Mouse (Mus musculus): ENCODE data around the gene Stk11. TPM values are rescaled to one million over a fixed set of nuclear protein-coding genes. Genes with fewer than 3 reads are reported as not detected.

Gene Stk11
- total RNA-seq, 2 experiments from 2014 or later = 108 to 109 TPM

DNA sequence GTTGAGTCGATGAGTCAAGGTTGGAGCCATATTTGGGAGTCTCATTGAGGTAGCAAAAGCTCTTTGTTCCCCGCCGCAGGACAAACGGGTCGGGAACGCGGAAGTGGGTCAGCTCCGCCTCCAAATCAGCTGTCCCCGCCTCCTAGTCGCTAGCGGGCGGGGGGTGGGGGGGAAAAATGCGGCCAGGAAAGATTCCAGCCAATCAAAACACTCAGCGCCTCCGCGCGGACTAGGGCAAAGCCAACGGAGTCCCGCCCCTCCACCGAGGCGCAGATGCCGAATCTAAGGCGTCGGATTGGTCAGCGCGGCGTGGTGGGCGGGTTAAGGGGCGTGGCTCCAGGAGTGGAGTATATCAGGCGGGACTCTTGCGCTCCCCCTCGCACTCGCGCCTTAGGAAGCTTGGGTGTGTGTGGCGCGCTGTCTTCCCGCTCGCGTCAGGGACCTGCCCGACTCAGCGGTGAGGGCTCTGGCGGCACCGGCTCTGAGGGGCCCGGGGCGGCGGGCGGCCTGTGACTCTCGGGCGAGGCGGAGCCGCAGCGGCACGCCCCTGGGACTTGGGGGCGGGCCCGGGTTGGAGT is 51.9 kb downstream of the Stk11 start:
- DNase-seq (ENCODE audit: low spot score in 2 of 2) = peak; percentile 97 to 98

DNA sequence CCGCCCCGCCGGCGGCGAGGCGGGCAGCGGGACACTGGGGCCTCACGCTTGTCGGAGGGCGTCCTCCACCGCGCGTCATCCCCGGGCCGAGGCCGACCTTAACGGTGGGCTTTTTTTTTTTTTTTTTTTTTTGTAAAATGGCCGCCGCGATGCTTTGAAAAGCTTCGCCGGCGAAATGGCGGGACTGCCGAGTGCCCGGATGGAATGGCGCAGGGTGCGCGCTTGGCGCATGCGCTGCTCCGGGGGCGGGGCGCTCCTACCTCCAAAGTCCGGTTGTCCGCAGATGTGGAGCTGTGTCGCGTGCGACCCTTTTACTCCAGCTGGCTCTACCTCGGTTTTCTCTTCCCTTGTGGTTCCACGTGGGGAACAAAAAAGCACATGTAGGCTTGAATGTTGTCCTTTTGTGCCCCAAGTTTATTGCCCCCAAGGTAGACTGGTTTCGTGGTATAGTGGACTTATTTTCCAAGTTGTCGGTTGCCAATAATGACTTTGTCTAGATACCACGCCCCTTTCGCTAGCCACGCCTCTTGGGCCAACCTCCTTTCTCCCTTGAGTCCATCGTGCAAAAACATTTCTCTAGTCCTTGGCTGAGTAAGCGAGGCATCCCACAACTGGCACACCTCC is 52.5 kb downstream of the Stk11 start:
- peak; percentile 92 to 93 for DNase-seq (ENCODE audit: low spot score in 2 of 2)

DNA sequence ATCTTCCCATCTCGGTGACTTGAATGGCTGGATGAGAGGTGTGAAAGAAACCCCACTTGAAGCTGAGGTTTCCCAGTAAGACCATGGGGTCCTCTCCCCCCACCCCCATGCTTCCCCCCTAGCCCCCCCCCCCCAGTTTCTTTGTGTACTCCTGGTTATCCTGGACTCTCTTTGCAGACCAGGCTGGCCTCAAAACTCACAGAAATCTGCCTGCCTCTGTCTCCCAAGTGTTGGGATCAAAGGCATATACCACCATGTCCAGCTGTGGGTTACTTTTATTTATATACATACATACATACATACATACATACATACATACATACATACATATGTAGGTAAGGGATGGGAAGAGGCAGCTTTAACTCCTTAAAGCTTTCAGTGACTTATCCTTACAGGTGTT is 53.5 kb downstream of the Stk11 start:
- DNase-seq (ENCODE audit: low spot score in 2 of 2) = no peak

DNA sequence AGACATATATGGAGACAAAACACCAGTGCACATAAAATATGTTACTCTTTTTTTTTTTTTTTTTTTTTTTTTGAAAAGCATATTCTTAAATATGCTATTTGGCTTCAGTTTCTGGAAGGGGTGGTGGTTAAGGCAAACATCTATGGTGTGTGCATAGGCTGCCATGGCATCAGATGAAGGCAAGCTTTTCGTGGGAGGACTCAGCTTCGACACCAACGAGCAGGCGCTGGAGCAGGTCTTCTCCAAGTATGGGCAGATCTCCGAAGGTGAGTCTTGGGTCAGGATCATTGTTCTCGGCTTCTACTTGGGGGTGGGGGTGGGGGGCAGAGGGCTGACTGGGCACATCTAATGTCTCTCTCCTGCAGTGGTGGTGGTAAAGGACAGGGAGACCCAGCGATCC is 54.0 kb downstream of the Stk11 start:
- DNase-seq (ENCODE audit: low spot score in 2 of 2) = no peak

DNA sequence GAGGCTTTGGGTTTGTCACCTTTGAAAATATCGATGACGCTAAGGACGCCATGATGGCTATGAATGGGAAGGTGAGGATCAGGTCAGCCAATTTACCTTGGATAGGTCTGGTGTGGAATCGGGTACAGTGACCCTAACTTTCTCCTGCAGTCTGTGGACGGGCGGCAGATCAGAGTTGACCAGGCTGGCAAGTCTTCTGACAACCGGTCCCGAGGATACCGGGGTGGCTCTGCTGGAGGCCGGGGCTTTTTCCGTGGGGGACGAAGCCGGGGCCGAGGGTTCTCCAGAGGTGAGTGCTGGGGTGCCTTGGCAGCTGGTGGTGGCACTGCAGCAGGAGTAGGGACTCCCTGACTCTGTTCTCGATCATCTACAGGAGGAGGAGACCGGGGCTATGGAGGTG is 54.4 kb downstream of the Stk11 start:
- no peak for DNase-seq (ENCODE audit: low spot score in 2 of 2)

DNA sequence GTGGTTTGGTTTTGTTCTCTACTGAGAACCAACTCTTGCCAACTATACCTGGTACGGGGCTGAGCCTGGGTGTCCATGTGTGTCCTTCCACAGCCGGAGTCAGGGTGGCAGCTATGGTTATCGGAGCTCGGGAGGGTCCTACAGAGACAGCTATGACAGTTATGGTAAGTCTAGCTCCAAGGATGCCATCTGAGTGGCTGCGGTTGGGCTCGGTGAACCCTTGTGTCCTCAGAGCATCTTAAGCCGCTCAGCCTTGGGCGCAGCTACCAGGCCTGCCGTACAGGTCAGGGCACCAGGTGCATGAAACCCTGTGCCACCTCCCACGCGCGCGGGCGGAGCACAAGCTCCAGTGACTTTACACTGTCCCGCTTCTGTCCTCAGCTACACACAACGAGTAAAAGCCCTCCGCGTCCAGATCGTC is 55.0 kb downstream of the Stk11 start:
- DNase-seq (ENCODE audit: low spot score in 2 of 2) = no peak

DNA sequence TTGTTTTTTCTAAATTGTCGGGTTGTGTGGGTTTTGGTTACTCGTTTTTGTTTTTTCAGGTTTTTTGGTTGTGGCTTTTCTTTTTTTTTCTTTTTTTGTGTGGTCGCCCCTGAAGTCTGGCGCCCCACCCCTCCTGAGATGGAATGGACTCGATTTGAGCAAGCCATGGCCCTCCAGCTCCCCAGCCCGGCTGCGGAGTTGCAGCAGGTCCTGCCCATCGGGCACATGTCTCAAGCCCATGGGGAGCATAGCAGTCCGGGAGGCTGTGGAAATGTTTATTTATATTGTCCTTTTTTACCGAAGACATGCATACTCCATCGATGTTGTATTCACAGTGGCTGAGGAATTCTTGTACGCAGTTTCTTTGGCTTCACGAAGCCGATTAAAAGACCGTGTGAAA is 55.6 kb downstream of the Stk11 start:
- no peak for DNase-seq (ENCODE audit: low spot score in 2 of 2)

DNA sequence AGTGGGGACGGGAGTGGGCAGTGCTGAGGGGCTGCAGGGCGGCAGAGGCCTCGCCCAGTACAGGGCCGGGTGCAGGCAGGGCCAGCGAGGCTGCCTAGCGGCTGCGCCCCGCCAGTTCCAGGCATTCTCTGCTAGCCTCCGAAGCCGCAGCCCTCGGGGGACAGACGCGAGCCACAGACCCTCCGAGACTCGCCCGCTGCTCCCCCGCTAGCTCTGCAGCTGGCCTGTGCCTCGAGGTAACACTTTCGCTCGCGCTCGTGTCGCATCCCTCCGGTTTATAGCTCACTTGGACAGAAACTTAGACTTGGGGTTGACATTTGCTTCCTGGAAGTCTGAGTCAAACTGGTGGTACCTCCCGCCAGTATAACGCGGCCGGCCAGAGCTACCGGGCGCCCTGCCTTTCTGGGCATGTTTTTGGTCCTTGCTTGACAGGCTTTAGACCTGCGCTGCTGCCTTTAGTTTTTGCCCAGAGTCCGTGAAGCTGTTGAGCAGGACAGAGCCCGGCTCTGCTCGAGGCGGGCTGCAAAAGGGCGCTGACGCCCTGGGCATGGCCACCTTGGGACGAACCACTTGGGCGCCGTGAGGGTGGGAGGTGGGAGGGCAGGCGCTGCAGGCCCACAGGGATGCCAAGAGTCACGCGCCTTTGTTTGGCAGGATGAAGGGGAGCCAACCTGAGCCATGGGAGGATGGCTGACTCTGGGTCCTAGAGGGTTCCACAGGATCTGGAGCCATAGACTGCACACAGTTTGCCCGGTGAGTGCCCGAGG is 56.3 kb downstream of the Stk11 start:
- DNase-seq (ENCODE audit: low spot score in 2 of 2) = no peak

DNA sequence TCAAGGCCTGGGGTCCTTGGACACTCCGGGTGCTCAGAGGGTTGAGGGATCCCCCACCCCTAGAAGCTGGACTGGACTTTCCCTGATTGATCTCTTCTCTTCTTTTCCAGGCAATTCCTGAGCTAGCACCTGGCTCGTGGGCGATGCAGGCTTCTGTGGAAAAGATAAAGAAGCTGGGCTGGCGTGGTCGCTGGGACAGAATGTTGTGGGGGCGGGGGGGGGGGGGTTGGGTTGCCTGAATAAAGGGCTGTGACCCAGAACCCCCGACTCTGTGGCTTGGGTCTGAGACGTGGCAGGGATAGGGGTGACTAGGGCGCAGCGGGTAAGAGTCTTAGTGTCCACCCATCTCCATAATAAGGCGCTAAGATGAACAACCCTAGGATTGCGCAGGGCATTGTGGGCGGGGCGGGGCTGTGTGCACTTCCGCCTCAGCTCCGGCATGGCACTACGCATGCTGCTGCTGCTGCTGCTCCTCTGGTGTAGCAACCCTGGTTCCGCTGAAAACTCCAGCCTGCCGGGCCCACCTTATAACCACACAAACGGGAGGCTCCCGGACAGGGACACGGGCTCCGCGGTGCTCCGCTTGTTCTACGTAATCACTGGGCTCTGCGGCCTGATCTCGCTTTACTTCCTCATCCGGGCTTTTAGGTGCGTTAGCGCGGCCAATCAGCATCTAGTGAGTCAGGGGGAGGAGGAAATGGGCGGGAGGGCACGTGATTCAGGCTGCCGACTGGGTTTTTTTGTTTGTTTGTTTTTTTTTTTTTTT is 57.1 kb downstream of the Stk11 start, which contains the start of gene 1600002K03Rik:
1600002K03Rik (plus strand) TSS at position 418 of the 766 bp plus-strand sequence.
- DNase-seq (ENCODE audit: low spot score in 2 of 2) = peak; percentile 79 to 86

DNA sequence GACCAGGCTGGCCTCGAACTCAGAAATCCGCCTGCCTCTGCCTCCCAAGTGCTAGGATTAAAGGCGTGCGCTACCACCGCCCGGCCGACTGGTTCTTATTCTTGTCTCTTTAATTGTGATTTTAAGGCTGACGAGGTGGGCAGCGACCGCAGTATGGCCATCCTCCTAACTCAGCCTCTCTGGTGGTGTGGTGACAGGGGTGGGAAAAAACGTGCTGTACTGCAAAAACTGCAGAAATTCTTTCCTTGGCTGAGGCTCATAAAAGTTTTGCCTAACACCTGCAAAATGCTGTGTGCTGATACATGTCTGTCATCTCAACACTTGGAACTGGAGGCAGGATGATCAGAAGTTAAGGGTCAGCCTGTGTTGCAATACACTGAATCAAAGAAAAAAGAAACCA is 57.8 kb downstream of the Stk11 start:
- DNase-seq (ENCODE audit: low spot score in 2 of 2) = no peak

DNA sequence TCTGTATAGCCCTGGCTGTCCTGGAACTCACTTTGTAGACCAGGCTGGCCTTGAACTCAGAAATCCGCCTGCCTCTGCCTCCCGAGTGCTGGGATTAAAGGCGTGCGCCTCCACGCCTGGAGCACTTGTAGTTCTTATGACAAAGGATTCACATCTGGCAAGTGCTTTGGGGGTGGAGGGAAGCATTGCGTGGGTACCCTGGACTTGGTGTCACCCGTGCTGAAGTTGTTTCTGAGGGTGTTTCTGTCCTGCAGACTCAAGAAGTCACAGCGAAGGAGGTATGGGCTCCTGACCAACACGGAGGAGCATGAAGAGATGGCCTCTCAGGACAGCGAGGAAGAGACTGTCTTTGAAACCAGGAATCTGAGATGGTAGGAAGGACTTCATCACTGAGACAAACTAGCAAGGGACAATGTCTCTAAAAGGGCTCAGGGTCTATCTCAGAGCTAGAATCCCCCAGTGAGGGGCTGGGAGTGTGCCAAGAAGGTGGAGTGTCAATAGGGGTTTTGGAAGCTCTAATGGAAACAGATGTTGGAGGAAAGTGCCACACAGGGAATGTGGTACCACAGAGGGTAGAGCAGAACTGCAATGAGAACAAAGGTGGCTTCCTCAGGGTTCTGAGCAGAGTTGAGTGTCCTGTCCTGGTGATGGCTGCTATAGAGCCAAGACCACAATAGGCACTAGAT is 58.5 kb downstream of the Stk11 start:
- DNase-seq (ENCODE audit: low spot score in 2 of 2) = no peak

DNA sequence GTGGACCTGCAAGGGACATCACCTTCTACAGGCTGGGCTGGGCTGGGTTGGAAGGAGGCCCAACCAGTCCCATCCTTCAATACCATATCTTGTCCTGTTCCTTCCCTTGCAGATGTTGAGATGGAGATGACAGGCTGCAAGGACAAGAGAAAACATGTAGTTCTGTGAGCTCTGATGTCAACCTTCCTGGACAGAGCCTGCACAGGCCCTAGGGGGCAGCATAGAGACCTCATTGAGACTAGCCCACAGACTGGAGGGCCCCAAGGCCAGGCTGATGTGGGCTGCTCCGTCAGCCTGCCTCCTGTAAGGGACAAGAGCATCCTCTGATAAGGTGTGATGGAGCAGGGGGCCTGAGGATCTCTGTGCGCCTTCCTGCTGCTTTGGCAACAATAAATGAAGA is 59.1 kb downstream of the Stk11 start:
- DNase-seq (ENCODE audit: low spot score in 2 of 2) = no peak

DNA sequence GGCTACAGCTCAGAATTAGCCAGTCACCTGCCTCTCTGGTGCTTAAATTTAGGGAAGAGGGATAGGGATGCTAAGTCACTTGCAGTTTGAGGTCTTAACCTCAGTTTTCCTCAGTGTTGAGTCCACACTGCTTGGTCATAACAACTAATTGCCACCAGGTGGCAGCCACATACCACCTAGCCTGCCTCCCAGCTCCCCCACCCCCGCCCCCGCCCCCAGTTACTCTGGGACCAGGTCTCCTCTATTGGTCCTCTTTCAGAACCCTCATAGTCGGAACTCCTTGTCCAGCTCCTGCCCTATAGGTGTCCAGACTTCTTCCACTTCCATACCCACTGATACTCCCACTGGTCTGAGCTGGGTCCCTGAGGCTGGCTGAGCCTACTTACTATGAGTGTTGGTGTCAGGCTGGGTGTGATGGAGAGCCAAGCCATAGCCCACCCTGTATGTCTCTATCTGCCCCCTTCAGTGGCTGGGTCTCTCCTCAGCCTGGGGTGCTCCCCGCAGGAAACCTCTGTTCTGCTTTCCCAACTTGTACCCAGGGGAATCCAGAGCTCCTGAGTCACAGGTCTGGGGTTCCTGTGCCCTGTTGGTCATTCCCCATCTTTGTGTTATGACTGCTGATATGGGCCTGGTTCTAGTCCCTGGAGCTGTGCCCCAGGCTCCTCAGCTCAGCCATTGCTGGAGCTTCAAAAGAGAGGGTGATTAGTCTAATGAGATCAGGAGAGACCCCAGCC is 60.1 kb downstream of the Stk11 start:
- no peak for DNase-seq (ENCODE audit: low spot score in 2 of 2)

DNA sequence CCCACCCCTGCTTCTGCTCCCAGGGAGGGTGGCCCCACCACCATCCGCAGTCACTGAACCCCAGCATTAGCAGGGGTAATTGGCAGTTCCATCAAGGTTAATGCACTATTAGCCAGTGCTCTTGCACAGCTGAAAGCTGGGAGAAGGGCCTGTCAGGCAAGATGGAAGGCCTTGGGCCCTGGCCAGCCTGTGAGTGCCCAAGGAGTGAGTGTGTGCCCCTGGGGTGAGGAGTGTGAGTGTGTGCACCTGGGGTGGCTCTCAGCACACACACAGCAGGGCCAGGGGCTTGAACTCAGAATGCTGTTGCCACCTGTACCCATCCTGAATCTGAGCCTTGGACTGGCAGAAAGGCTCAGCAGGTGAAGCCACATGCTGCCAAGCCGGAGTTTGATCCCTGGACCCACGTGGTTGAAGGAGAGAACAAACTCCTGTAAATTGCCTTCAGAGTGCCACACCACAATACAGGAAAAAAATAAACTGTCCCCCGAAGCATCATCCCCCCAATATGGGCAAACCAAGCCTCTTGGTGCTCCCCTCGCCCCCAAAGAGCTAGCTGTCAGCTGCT is 60.7 kb downstream of the Stk11 start:
- DNase-seq (ENCODE audit: low spot score in 2 of 2) = no peak

DNA sequence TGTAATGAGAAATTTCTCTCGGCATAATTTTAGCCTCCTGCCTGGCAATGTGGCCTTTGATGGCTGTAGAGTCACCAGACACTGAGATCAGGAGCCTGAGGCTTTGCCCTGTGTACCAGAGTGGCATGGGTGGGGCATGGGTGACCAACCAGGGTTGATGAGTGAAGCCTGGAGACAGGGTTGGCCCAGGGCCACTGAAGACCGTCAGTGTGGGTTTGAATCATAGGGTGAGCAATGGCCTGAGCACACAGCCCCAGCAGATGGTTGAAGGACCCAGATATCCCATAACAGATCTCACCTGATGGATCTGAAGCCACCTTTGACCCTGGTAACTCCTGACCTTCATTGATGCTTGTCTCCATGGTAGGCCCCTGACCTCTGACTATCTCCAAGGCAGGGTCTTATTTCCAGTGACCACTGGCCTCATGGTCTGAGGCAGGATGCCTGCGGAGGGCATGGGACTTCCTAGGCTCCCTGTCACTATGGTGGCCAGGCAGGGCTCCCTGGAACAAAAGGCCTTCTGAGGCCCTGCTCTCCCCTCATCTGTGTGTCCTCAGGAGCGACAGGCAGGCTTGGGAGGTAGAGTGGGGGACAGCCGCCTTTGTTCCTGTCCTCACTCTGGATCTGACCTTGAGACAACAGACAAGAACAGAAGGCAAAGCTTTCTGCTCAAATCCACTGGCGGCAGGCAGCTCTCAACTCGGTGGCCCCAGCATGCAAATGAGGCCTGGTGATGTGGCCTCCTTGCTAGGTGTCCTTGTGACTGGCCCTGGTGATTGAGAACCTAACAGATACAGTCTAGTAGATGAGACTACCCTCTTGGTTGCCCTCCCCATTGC is 62.1 kb downstream of the Stk11 start:
- no peak for DNase-seq (ENCODE audit: low spot score in 2 of 2)

DNA sequence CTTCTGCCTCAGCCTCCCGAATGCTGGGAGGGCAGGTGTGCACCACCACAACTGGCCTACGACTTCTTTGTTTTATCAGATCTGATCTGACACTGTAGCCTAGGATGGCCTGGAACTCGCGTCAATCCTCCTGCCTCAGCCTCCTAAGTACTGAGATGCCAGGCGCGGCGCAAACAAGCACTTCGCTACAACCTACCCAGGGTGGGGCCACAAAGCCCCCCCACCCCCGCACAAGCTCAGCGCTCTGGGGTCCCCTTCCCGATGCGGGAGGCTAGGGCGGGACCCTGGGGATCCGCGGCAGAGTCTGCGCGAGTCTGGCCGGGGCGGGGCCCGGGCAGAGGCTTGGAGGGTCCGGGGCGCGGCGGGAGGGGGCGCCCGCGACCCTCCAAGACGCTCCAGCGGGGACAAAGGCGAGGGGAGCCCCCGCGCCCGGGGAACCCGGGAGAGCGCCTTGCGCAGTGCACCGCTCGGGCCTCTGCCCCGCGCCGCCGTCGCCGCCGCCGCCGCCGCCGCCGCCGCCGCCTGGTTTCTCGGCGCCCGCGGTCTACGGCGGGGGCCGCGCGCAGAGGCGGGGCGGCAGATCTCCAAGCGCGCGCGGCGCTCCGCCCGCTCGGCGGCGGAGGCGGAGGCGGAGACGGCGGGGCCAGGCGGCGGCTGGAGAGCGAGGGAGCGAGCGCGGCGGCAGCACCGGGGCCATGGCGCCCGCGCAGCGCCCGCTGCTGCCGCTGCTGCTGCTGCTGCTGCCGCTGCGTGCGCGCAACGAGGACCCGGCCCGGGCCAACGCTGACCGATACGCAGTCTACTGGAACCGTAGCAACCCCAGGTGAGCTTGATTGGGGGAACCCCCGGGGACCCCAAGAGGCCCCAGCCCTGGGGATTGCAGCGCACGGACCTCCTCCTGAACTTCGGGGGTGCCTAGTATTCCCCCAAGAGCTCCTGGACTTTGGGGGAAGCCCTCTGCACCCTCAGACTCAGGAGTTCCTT is 63.8 kb downstream of the Stk11 start, which contains the start of gene Efna2:
Efna2 (plus strand) TSS at position 415 of the 984 bp plus-strand sequence.
- peak in 1 of 2 experiments; percentile 62 for DNase-seq (ENCODE audit: low spot score in 2 of 2)
